Mouse (Mus musculus) thymus, postnatal 14 days (tissue): ENCODE measurements around the gene Cep131.

Experiments
- DNase-seq: peaks from one replicate; pipeline ENCODE4 v3.0.0; 2021

The Cep131 gene

GRCm38 (mm10) chr11:120048252-120048556 lies 38.4 kb downstream of the Cep131 start:
- peak; percentile 30 for DNase-seq

GRCm38 (mm10) chr11:120047531-120048251 lies 38.9 kb downstream of the Cep131 start:
- no peak for DNase-seq

- DNase-seq, result no peak
These were observed 40.0 kb downstream of the Cep131 start, which contains the start of gene Aatk for GRCm38 (mm10) chr11:120046553-120047191. TSS of gene Aatk (minus strand) at chr11:120047167.

- DNase-seq, result no peak
These were observed 40.6 kb downstream of the Cep131 start for GRCm38 (mm10) chr11:120045839-120046552.

GRCm38 (mm10) chr11:120045341-120045740 lies 41.3 kb downstream of the Cep131 start:
- no peak for DNase-seq

- no peak for DNase-seq
These were observed 44.3 kb downstream of the Cep131 start for GRCm38 (mm10) chr11:120042141-120042838.

- DNase-seq, result no peak
These were observed 45.2 kb downstream of the Cep131 start for GRCm38 (mm10) chr11:120041191-120042123.

GRCm38 (mm10) chr11:120040440-120040839 lies 46.2 kb downstream of the Cep131 start:
- DNase-seq, result no peak

- DNase-seq, result no peak
These were observed 47.0 kb downstream of the Cep131 start for GRCm38 (mm10) chr11:120039581-120039980.

- no peak for DNase-seq
These were observed 51.9 kb downstream of the Cep131 start for GRCm38 (mm10) chr11:120034762-120035161.

- DNase-seq, result no peak
These were observed 52.3 kb downstream of the Cep131 start for GRCm38 (mm10) chr11:120034306-120034705.

- no peak for DNase-seq
These were observed 53.2 kb downstream of the Cep131 start for GRCm38 (mm10) chr11:120033473-120033872.

- no peak for DNase-seq
These were observed 54.6 kb downstream of the Cep131 start for GRCm38 (mm10) chr11:120032052-120032451.

GRCm38 (mm10) chr11:120030145-120030901 lies 56.3 kb downstream of the Cep131 start:
- DNase-seq, result peak; percentile 32

- no peak for DNase-seq
These were observed 57.0 kb downstream of the Cep131 start for GRCm38 (mm10) chr11:120029431-120030144.

- DNase-seq, result no peak
These were observed 58.1 kb downstream of the Cep131 start for GRCm38 (mm10) chr11:120028319-120029092.

GRCm38 (mm10) chr11:120026941-120027340 lies 59.7 kb downstream of the Cep131 start:
- DNase-seq, result no peak

GRCm38 (mm10) chr11:120022841-120023240 lies 63.8 kb downstream of the Cep131 start:
- DNase-seq, result no peak

GRCm38 (mm10) chr11:120022216-120022615 lies 64.4 kb downstream of the Cep131 start:
- no peak for DNase-seq

GRCm38 (mm10) chr11:120021367-120021766 lies 65.3 kb downstream of the Cep131 start:
- DNase-seq, result no peak
